ENCODE assay signal across 9 mouse cellular contexts in genomic region chr1:153040091-153040490, GRCm38 (mm10).
DNase-seq lines count a peak whose midpoint lies in the region; ATAC-seq lines count a peak whose summit lies in the region.
"Had no signal": no experiment of that assay in that cellular context is flagged by ENCODE, and none has a peak within 500 bp of the region (broad histone marks: within the 10 kb centered on the region; RNA-seq: fewer than 3 reads in every experiment).

No protein-coding gene starts in this region.

- peaks cover 7% of the 10 kb centered on the region; the same call in 1 of the 2 replicates for H3K9me3 ChIP-seq in midbrain, embryonic 10.5 days (replicated peaks)
- no peaks in the 10 kb centered on the region for H3K9me3 ChIP-seq in midbrain, embryonic 15.5 days

- H3K27me3 ChIP-seq in midbrain, embryonic 10.5 days (ENCODE audit: low read depth, poor library complexity, severe bottlenecking): peaks cover 36% of the 10 kb centered on the region
- H3K27me3 ChIP-seq in midbrain, embryonic 15.5 days (replicated peaks): peaks cover 4% of the 10 kb centered on the region; the same call in 1 of the 2 replicates

- H3K9ac ChIP-seq in midbrain, embryonic 15.5 days: no peak overlapping the region

- H3K36me3 ChIP-seq in midbrain, embryonic 10.5 days: no peaks in the 10 kb centered on the region
- no peaks in the 10 kb centered on the region for H3K36me3 ChIP-seq in midbrain, embryonic 15.5 days (replicated peaks)

- no peak overlapping the region for H3K4me3 ChIP-seq in midbrain, embryonic 10.5 days
- H3K4me3 ChIP-seq in midbrain, embryonic 15.5 days: no peak overlapping the region

- H3K4me2 ChIP-seq in midbrain, embryonic 15.5 days: no peak overlapping the region

- no peak for DNase-seq in cerebellum, postnatal 4 days (ENCODE audit: low spot score in 2 of 2)
- DNase-seq in midbrain, embryonic 10.5 days (ENCODE audit: low spot score): peak; percentile 53
- peak; percentile 80 for DNase-seq in embryo, embryonic 10.5 days (ENCODE audit: low spot score)
- peak; percentile 27 for DNase-seq in kidney, postnatal 10 days
- no peak for DNase-seq in B cell, adult 2 months
- no peak for DNase-seq in spleen, postnatal 14 days (ENCODE audit: low spot score in 2 of 2)

- 14% methylated on average over 3 of the region's 3 CpGs for WGBS in midbrain, embryonic 10.5 days
- WGBS in midbrain, embryonic 15.5 days: 13% methylated on average over 3 of the region's 3 CpGs

- ATAC-seq in cerebellum, adult (ENCODE audit: insufficient number of reproducible peaks, low FRiP score, low TSS enrichment): peak; percentile 32; the same call in 1 of the 2 replicates
- no peak for ATAC-seq in midbrain, embryonic 15.5 days (replicated peaks)

- peak overlapping the region; percentile 68 for H3K27ac ChIP-seq in midbrain, embryonic 10.5 days (replicated peaks)
- no peak overlapping the region for H3K27ac ChIP-seq in midbrain, embryonic 15.5 days
- H3K27ac ChIP-seq: macrophage had no signal

- peaks cover 59% of the 10 kb centered on the region for H3K4me1 ChIP-seq in midbrain, embryonic 10.5 days
- peaks cover 32% of the 10 kb centered on the region for H3K4me1 ChIP-seq in midbrain, embryonic 15.5 days

Comparison
In these comparisons a context has a peak if more than half of its experiments do, and no peak if none do; other contexts are left out.
1. DNase-seq: peak in midbrain, embryonic 10.5 days (single experiment), embryo, embryonic 10.5 days (single experiment) and kidney, postnatal 10 days (single experiment); none in cerebellum, postnatal 4 days (0 of 2), B cell, adult 2 months (0 of 2) and spleen, postnatal 14 days (0 of 2).